Mouse (Mus musculus): ENCODE data around the gene Cacna1h. TPM values are rescaled to one million over a fixed set of nuclear protein-coding genes. Genes with fewer than 3 reads are reported as not detected.

Gene Cacna1h
- total RNA-seq (2014; rRNA removed; ENCODE audit: low replicate concordance) (39.2 and 65.9 TPM in 2 replicates), polyA plus RNA-seq (2015; fragmentation: Nextera tagmentation; extraction: Ambion mirVana) (3.1 and 3.4 TPM in 2 replicates)

DNA sequence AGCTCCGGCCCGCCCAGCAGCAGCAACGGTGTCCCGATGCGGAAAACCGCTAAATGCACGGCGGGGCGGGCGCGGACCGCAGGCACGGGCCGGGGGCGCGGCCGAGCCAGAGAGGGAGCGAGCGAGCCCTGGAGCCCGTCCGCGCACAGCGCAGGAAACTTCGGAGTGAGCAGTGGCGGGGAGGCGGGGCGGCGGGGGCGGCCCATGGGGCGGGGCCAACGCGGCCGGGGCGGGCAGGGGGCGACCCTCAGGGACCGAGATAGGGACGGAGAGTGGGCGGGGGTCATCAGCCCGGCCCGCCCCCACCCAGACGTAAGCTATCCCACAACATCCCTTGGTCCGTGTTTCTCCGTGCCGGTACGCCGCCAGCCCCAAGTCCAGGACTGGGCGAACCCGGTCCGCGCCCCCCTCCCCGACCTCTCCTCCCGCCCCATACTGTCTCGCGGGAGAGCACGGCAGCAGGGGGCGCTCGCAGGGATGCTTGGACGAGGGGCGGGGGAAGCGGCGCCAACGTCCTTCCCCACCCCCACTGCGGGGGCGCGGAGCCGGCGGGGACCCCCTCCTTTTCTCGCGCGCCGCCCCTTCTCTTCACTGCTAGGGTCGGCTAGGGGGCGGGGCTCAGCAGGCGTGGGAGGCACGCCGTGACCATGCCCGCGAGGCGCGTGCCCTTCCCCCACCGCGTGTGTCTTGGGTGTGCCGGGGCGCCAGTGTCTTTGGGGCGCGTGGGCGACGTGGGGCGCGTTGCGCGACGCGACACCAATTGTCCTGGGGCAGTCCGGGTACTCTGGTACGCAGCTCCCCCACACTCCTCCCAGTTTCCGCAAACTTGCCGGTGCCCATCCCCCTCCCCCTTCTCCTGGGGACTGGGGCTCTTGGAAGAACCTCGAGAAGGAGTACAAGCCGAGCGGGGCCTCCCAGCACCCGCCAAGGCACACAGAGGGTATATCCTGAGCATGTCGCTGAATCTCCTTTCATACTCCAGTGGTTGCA, at the start of gene Cacna1h:
TSS of gene Cacna1h (minus strand) at position 167 of the 990 bp plus-strand sequence.
- DNase-seq (ENCODE audit: low spot score), result peak; percentile 55
- peak; percentile 78 for ATAC-seq (ENCODE audit: insufficient read depth, low read depth)
- TF ChIP-seq EP300 (IDR thresholded peaks at IDR 0.05; ENCODE audit: low read depth) (no peak), CTCF (IDR thresholded peaks at IDR 0.05; ENCODE audit: low read depth) (peak; percentile 58)
- peak within 1 kb of the TSS; percentile 72 for H3K9ac ChIP-seq (replicated peaks; ENCODE audit: low read depth, low read length)
- H3K36me3 ChIP-seq (replicated peaks; ENCODE audit: control insufficient read depth, insufficient read depth, low read length), result no peaks in the 10 kb centered on the region
- peak within 1 kb of the TSS; percentile 70 for H3K4me3 ChIP-seq (ENCODE audit: low read depth, low read length)
- no peaks in the 10 kb centered on the region for H3K9me3 ChIP-seq (replicated peaks; ENCODE audit: control insufficient read depth, low read length)
- WGBS, result under 1% methylated on average over 67 of the region's 103 CpGs
- H3K27ac ChIP-seq (ENCODE audit: low read depth), result peak within 1 kb of the TSS; percentile 51
- H3K27me3 ChIP-seq (ENCODE audit: control insufficient read depth, insufficient read depth, low read length), result peaks cover 18% of the 10 kb centered on the region; the same call in 1 of the 2 replicates
- peak within 1 kb of the TSS; percentile 90 for H3K4me2 ChIP-seq (ENCODE audit: low read depth, low read length)
- H3K4me1 ChIP-seq (ENCODE audit: control insufficient read depth, insufficient read depth), result peaks cover 33% of the 10 kb centered on the region

DNA sequence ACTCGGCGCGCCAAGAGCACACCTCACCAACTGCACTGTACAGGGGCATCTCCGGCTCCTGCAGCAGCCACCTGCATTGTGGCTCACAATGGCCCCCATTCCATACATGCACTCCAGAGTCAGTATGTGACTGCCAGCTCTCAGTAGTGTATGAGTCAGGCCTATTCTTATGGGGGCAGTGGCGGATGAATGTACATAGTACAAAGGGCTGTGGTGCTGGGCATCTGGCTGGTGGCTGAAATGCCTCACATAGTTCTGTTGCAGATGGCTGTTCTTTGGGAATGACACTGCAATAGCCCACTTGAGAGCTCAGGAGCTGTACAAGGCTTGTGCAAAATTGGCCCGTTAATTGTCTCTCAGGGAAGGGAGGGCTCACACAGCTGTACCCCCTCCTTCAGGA, 48.5 kb upstream of the Cacna1h start:
- H3K4me3 ChIP-seq (ENCODE audit: low read depth, low read length), result no peak overlapping the region
- no peaks in the 10 kb centered on the region for H3K36me3 ChIP-seq (replicated peaks; ENCODE audit: control insufficient read depth, insufficient read depth, low read length)
- TF ChIP-seq CTCF (IDR thresholded peaks at IDR 0.05; ENCODE audit: low read depth), result no peak
- TF ChIP-seq EP300 (IDR thresholded peaks at IDR 0.05; ENCODE audit: low read depth), result no peak
- DNase-seq (ENCODE audit: low spot score) (peak; percentile 32), ATAC-seq (ENCODE audit: insufficient read depth, low read depth) (peak; percentile 50; the same call in 1 of the 2 replicates)
- no peak overlapping the region for H3K9ac ChIP-seq (replicated peaks; ENCODE audit: low read depth, low read length)
- no peaks in the 10 kb centered on the region for H3K9me3 ChIP-seq (replicated peaks; ENCODE audit: control insufficient read depth, low read length)
- no peak overlapping the region for H3K27ac ChIP-seq (ENCODE audit: low read depth)
- no peak overlapping the region for H3K4me2 ChIP-seq (ENCODE audit: low read depth, low read length)
- 0 out of 2 replicates have a peak, but pooled peaks cover 12% of the 10 kb centered on the region for H3K27me3 ChIP-seq (ENCODE audit: control insufficient read depth, insufficient read depth, low read length)
- WGBS, result 60% methylated on average over 6 of the region's 6 CpGs
- H3K4me1 ChIP-seq (ENCODE audit: control insufficient read depth, insufficient read depth), result peaks cover 14% of the 10 kb centered on the region; the same call in 1 of the 2 replicates

DNA sequence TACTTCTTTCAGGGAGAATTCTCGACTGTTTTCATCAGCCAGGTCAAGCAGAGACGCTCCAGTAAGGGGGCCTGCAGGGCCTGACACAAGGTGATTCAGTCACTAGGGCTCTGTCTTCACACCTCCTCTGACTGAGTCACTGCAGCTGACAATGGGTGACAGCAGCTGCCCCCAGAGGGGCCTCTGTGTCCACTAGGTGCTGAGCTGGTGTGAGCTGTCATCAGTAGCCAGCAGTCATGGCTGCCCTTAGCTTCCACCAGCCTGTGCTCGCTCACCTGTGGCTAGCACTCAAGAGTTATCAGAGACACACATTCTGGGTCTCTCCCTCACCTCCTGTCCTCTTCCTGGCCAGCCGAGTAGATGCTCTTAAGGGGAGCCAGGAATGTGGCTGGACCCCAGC, 47.2 kb upstream of the Cacna1h start:
- no peak for ATAC-seq (ENCODE audit: insufficient read depth, low read depth)

DNA sequence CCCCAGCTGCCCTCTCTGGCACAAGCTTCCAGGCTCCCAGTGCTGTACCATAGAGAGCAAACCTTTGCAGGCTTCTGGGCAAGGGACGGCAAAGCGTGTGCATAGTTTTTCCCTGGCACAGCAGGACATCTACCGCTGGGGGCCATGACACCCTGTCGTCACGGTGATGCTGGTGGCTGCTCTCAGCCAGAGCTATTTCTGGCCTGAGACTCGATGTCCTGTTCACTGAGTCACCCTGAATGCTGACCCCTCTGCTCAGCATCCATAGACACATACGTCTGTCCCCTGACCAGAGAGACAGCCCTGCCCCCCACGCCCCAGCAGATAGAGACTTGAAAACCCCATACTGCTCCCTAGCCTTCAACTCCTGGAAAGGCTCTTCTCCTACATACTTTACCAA, 46.6 kb upstream of the Cacna1h start:
- H3K9ac ChIP-seq (replicated peaks; ENCODE audit: low read depth, low read length), result no peak overlapping the region
- ATAC-seq (ENCODE audit: insufficient read depth, low read depth) (peak; percentile 71), DNase-seq (ENCODE audit: low spot score) (no peak)
- H3K4me3 ChIP-seq (ENCODE audit: low read depth, low read length), result no peak overlapping the region
- no peak overlapping the region for H3K27ac ChIP-seq (ENCODE audit: low read depth)
- no peak for TF ChIP-seq CTCF (IDR thresholded peaks at IDR 0.05; ENCODE audit: low read depth)
- no peak for TF ChIP-seq EP300 (IDR thresholded peaks at IDR 0.05; ENCODE audit: low read depth)
- H3K4me1 ChIP-seq (ENCODE audit: control insufficient read depth, insufficient read depth), result peaks cover 19% of the 10 kb centered on the region; the same call in 1 of the 2 replicates
- WGBS, result 23% methylated on average over 8 of the region's 8 CpGs
- H3K36me3 ChIP-seq (replicated peaks; ENCODE audit: control insufficient read depth, insufficient read depth, low read length), result no peaks in the 10 kb centered on the region
- H3K4me2 ChIP-seq (ENCODE audit: low read depth, low read length), result no peak overlapping the region
- peaks cover 15% of the 10 kb centered on the region for H3K27me3 ChIP-seq (ENCODE audit: control insufficient read depth, insufficient read depth, low read length)
- no peaks in the 10 kb centered on the region for H3K9me3 ChIP-seq (replicated peaks; ENCODE audit: control insufficient read depth, low read length)

More for the DNA sequence above, 47.2 kb upstream of the Cacna1h start:
- peaks cover 19% of the 10 kb centered on the region; the same call in 1 of the 2 replicates for H3K4me1 ChIP-seq (ENCODE audit: control insufficient read depth, insufficient read depth)
- no peak overlapping the region for H3K27ac ChIP-seq (ENCODE audit: low read depth)
- H3K9me3 ChIP-seq (replicated peaks; ENCODE audit: control insufficient read depth, low read length), result no peaks in the 10 kb centered on the region
- no peak overlapping the region for H3K4me2 ChIP-seq (ENCODE audit: low read depth, low read length)
- DNase-seq (ENCODE audit: low spot score), result no peak
- TF ChIP-seq EP300 (IDR thresholded peaks at IDR 0.05; ENCODE audit: low read depth) (no peak), CTCF (IDR thresholded peaks at IDR 0.05; ENCODE audit: low read depth) (no peak)
- no peak overlapping the region for H3K4me3 ChIP-seq (ENCODE audit: low read depth, low read length)
- no peaks in the 10 kb centered on the region for H3K36me3 ChIP-seq (replicated peaks; ENCODE audit: control insufficient read depth, insufficient read depth, low read length)
- 28% methylated on average over 4 of the region's 4 CpGs for WGBS
- 0 out of 2 replicates have a peak, but pooled peaks cover 9% of the 10 kb centered on the region for H3K27me3 ChIP-seq (ENCODE audit: control insufficient read depth, insufficient read depth, low read length)
- H3K9ac ChIP-seq (replicated peaks; ENCODE audit: low read depth, low read length), result no peak overlapping the region

DNA sequence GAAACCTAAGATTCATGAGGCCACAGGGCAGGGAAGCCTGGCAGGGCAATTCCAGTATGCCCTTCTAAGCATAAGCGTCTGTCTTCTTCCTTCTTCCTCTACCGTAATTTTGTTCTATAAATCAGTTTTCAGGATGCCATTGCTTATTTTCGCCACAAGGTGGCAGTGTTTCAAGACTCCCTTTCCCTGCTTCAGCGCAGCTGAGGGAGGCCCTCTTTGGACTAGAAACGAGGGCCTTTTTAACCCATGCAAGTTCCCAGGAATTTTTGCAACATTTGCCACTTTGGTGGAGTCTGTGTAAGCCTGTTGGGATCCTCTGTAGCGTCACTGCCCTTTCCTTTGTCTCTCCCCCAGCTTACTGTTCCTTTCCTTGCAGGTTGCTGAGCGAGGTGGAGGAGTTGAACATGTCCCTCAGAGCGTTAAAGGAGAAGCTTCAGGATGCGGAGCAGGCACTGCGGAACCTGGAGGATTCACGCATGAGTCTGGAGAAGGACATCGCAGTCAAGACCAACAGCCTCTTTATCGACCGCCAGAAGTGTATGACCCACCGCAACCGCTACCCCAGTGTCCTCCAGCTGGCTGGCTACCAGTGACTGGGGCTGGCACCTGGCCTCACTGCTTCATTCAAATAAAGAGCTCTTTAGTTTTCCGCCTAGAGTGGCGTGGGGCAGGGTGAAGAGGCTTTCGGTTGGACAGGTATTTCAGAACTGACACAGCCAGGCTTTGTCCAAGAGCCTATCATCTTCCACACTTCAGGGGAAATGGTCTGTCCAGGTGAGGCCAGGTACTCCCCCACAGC, 42.6 kb upstream of the Cacna1h start:
- no peak overlapping the region for H3K4me2 ChIP-seq (ENCODE audit: low read depth, low read length)
- no peaks in the 10 kb centered on the region for H3K9me3 ChIP-seq (replicated peaks; ENCODE audit: control insufficient read depth, low read length)
- no peak overlapping the region for H3K27ac ChIP-seq (ENCODE audit: low read depth)
- ATAC-seq (ENCODE audit: insufficient read depth, low read depth) (no peak), DNase-seq (ENCODE audit: low spot score) (peak; percentile 59)
- H3K27me3 ChIP-seq (ENCODE audit: control insufficient read depth, insufficient read depth, low read length), result peaks cover 34% of the 10 kb centered on the region
- peaks cover 17% of the 10 kb centered on the region; the same call in 1 of the 2 replicates for H3K4me1 ChIP-seq (ENCODE audit: control insufficient read depth, insufficient read depth)
- H3K4me3 ChIP-seq (ENCODE audit: low read depth, low read length), result no peak overlapping the region
- no peaks in the 10 kb centered on the region for H3K36me3 ChIP-seq (replicated peaks; ENCODE audit: control insufficient read depth, insufficient read depth, low read length)
- 35% methylated on average over 19 of the region's 19 CpGs for WGBS
- TF ChIP-seq EP300 (IDR thresholded peaks at IDR 0.05; ENCODE audit: low read depth) (no peak), CTCF (IDR thresholded peaks at IDR 0.05; ENCODE audit: low read depth) (peak; percentile 87)
- H3K9ac ChIP-seq (replicated peaks; ENCODE audit: low read depth, low read length), result no peak overlapping the region
